Mouse (Mus musculus) CH12.LX (cell line): ENCODE data around the gene 1700017B05Rik. TPM values are rescaled to one million over a fixed set of nuclear protein-coding genes. Genes with fewer than 3 reads are reported as not detected.

Source experiments
- DNase-seq: peaks from one replicate; pipeline ENCODE4 v3.0.0-alpha.2; 2013; ENCODE audit errors: extremely low read depth
- H3K27ac ChIP-seq: 2 replicates; pipeline ENCODE4 v1.5.1; 2012; ENCODE audit warnings: low read depth, mild to moderate bottlenecking, control low read depth, moderate library complexity; ENCODE audit not compliant: insufficient read depth
- H3K27me3 ChIP-seq: replicated peaks from 2 replicates; pipeline ENCODE3; 2012; ENCODE audit warnings: inconsistent platforms
- H3K36me3 ChIP-seq, 2 experiments: replicated peaks in 1 of 2; 2 replicates each; pipeline versions ENCODE3 to v1.6.1; 2012; ENCODE audit warnings: inconsistent platforms in 1 of 2, low read length in 1 of 2, mild to moderate bottlenecking in 1 of 2, mixed read lengths in 1 of 2, moderate library complexity in 1 of 2; ENCODE audit not compliant: control insufficient read depth in 1 of 2, insufficient read depth in 1 of 2
- H3K4me1 ChIP-seq, 2 experiments: 2 replicates each; pipeline ENCODE4 v1.6.1; 2012; ENCODE audit warnings: inconsistent platforms in 1 of 2, moderate library complexity in 1 of 2; ENCODE audit not compliant: insufficient read depth in 2 of 2, control insufficient read depth in 1 of 2
- H3K4me2 ChIP-seq: 2 replicates; pipeline ENCODE4 v1.6.1; 2012; ENCODE audit warnings: low read depth, mild to moderate bottlenecking, control low read depth; ENCODE audit not compliant: poor library complexity, insufficient read depth, severe bottlenecking
- H3K4me3 ChIP-seq, 3 experiments: fragments of 150-350 bp in 1 of 3; sonication (generic) in 1 of 3; replicated peaks in 1 of 3; 2 replicates each; pipeline versions ENCODE3 to v1.5.1; 2011 to 2012; ENCODE audit warnings: low read depth in 2 of 3, low read length in 2 of 3, mild to moderate bottlenecking in 2 of 3, moderate library complexity in 2 of 3, control low read depth in 1 of 3, improper control_type of control experiment in 1 of 3, inconsistent platforms in 1 of 3, mixed read lengths in 1 of 3; ENCODE audit not compliant: poor library complexity in 1 of 3
- H3K79me2 ChIP-seq: replicated peaks from 2 replicates; pipeline ENCODE4 v1.6.1; 2012; ENCODE audit warnings: mild to moderate bottlenecking, moderate library complexity; ENCODE audit not compliant: control insufficient read depth, poor library complexity, insufficient read depth, severe bottlenecking; ENCODE audit errors: extremely low read depth
- H3K9ac ChIP-seq: 2 replicates; pipeline ENCODE4 v1.6.1; 2012; ENCODE audit warnings: low read depth, mild to moderate bottlenecking, control low read depth, moderate library complexity; ENCODE audit not compliant: insufficient read depth
- H3K9me3 ChIP-seq: replicated peaks from 2 replicates; pipeline ENCODE3; 2012; ENCODE audit warnings: low read length, inconsistent platforms, mixed read lengths
- CHD1 ChIP-seq: IDR thresholded peaks from 2 replicates; pipeline ENCODE4 v1.6.1; 2012; ENCODE audit warnings: low read depth, low read length, improper control_type of control experiment, inconsistent platforms
- GABPA ChIP-seq: IDR thresholded peaks from 2 replicates; pipeline ENCODE4 v1.6.1; 2012; ENCODE audit warnings: low read depth, low read length, improper control_type of control experiment, inconsistent platforms; ENCODE audit not compliant: insufficient replicate concordance
- IRF4 ChIP-seq: IDR thresholded peaks from 2 replicates; pipeline ENCODE4 v1.6.1; 2014; ENCODE audit warnings: low read depth, mild to moderate bottlenecking, inconsistent platforms, low read length, improper control_type of control experiment
- JUN ChIP-seq: IDR thresholded peaks from 2 replicates; pipeline ENCODE4 v1.6.1; 2011; ENCODE audit warnings: low read depth, mild to moderate bottlenecking, low read length, improper control_type of control experiment, moderate library complexity; ENCODE audit not compliant: insufficient read depth
- MAX ChIP-seq: IDR thresholded peaks from 2 replicates; pipeline ENCODE4 v1.6.1; 2011; ENCODE audit warnings: low read length, improper control_type of control experiment
- MXI1 ChIP-seq: IDR thresholded peaks from 2 replicates; pipeline ENCODE4 v1.6.1; 2011; ENCODE audit warnings: mild to moderate bottlenecking, low read depth, low read length, improper control_type of control experiment
- NRF1 ChIP-seq: IDR thresholded peaks from 2 replicates; pipeline ENCODE4 v1.6.1; 2014; ENCODE audit warnings: low read depth, mild to moderate bottlenecking, inconsistent platforms, low read length, improper control_type of control experiment, moderate library complexity
- POLR2AphosphoS2 ChIP-seq: IDR thresholded peaks from 2 replicates; pipeline ENCODE4 v1.6.1; 2011; ENCODE audit warnings: low read depth, low read length, improper control_type of control experiment
- RCOR1 ChIP-seq: conservative IDR thresholded peaks from 2 replicates; pipeline ENCODE4 v1.6.1; 2012; ENCODE audit warnings: low read depth, mild to moderate bottlenecking, inconsistent platforms, low read length, improper control_type of control experiment
- UBTF ChIP-seq: IDR thresholded peaks from 2 replicates; pipeline ENCODE4 v1.6.1; 2012; ENCODE audit warnings: low read depth, mild to moderate bottlenecking, inconsistent platforms, low read length, improper control_type of control experiment, moderate library complexity
- USF1 ChIP-seq: IDR thresholded peaks from 2 replicates; pipeline ENCODE4 v1.6.1; 2014; ENCODE audit warnings: low read depth, mild to moderate bottlenecking, inconsistent platforms, low read length, improper control_type of control experiment
- dilution Hi-C: fragments of 300-500 bp; cut with MboI; formaldehyde crosslinking; loops from 2 replicates; pipeline ENCODE4 v1.14.3; 2020; ENCODE audit warnings: low sequenced_read_pairs; ENCODE audit not compliant: extremely low pct_unique_long_range_greater_than_20kb, extremely low pct_ligation_motif_present
- in situ Hi-C: fragments of 300-500 bp; cut with MboI; formaldehyde crosslinking; loops from 3 replicates; pipeline ENCODE4 v1.14.3; 2019; ENCODE audit warnings: low sequenced_read_pairs, low pct_ligation_motif_present, low pct_unique_long_range_greater_than_20kb, mixed read lengths
- polyA plus RNA-seq: library from polyadenylated mRNA; unstranded; fragments of >175 nt; gene quantifications from 2 replicates; pipeline ENCODE4 v1.2.1, GENCODE M21; 2012; ENCODE audit warnings: low read depth; ENCODE audit not compliant: insufficient read length
- total RNA-seq, 2 experiments: library from RNA; depleted of rRNA; stranded (reverse); fragments of 300-350 nt in 1 of 2; fragments of >200 nt in 1 of 2; gene quantifications; 2 replicates each; pipeline ENCODE4 v1.2.3; 2012 to 2014

1700017B05Rik gene
- total and polyA plus RNA-seq, 3 experiments, result 26.4 to 56.0 (median 38.6) TPM

DNA sequence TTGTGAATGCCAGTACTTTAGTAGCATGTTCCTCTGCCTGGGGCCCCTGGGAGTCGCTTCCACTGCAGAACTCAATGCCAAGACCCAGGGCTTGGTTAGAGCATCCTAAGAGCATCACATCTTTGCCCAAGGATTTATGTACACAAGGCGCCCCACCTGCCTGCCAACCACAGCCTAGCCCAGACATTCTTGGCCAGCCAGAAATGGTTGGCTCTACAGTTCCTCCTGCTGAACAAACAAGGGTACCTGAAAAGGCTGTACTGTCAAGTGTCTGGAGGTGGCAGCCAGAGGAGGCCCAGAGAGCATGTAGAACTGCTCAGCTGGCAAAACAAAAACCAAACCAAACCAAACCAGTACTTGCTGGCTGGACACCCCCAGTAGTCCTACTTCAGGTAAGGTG lies 11.3 kb downstream of the 1700017B05Rik start:
- H3K9me3 ChIP-seq, result no peaks in the 10 kb centered on the region
- dilution Hi-C loops, result no loop called here

DNA sequence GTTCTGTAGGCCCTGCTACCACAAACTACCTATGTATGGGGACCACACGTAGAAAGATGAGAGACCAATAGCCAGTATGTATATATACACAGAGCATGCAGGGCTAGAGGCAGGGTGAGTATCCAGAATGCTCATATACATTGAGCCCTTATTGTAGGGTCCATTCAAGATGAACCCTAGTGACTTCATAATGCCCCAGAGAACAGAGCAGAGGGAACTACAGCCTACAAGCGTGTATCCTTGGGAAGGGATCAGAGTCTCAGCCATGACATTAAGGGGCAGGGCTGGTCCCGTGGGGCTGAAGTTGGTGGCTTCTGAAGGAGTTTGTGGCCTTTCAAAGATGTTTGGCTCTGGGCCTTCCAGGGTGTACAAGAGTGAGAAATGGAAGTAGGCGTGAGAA lies 12.4 kb downstream of the 1700017B05Rik start:
- Histone ChIP-seq H3K4me2 (no peak overlapping the region), H3K9me3 (no peaks in the 10 kb centered on the region), H3K9ac (no peak overlapping the region), H3K4me3 (no peak overlapping the region), H3K36me3 (peaks cover 39 to 55% of the 10 kb centered on the region in 2 experiments), H3K79me2 (peaks cover 11% of the 10 kb centered on the region), H3K27me3 (no peaks in the 10 kb centered on the region), H3K27ac (no peak overlapping the region), H3K4me1 (peaks cover 0 to 11% of the 10 kb centered on the region in 2 experiments; a peak in 1 of 4 replicates)
- TF ChIP-seq USF1, result no peak
- peak; percentile 57; the same call in 1 of the 2 replicates for TF ChIP-seq POLR2AphosphoS2
- TF ChIP-seq GABPA, result no peak
- no peak for TF ChIP-seq RCOR1
- TF ChIP-seq UBTF, result no peak
- TF ChIP-seq JUN, result no peak
- no peak for DNase-seq
- dilution Hi-C loops (no loop called here), in situ Hi-C loops (loop anchor here (5.0 kb wide), 1 partner anchor 177 kb away; no protein-coding TSS in a partner anchor)

More for the DNA sequence above, 11.3 kb downstream of the 1700017B05Rik start:
- peaks cover under 1 to 18% of the 10 kb centered on the region in 2 experiments for H3K4me1 ChIP-seq
- peaks cover 22% of the 10 kb centered on the region for H3K79me2 ChIP-seq
- in situ Hi-C loops, result loop anchor here (5.0 kb wide), 1 partner anchor 176 kb away; no protein-coding TSS in a partner anchor
- no peak overlapping the region for H3K9ac ChIP-seq
- TF ChIP-seq MAX (no peak), POLR2AphosphoS2 (peak; percentile 58; the same call in 1 of the 2 replicates), MXI1 (no peak)
- H3K4me2 ChIP-seq, result no peak overlapping the region
- no peak for DNase-seq
- peaks cover 49 to 66% of the 10 kb centered on the region in 2 experiments for H3K36me3 ChIP-seq
- no peak overlapping the region for H3K27ac ChIP-seq
- H3K4me3 ChIP-seq, result no peak overlapping the region
- no peaks in the 10 kb centered on the region for H3K27me3 ChIP-seq

DNA sequence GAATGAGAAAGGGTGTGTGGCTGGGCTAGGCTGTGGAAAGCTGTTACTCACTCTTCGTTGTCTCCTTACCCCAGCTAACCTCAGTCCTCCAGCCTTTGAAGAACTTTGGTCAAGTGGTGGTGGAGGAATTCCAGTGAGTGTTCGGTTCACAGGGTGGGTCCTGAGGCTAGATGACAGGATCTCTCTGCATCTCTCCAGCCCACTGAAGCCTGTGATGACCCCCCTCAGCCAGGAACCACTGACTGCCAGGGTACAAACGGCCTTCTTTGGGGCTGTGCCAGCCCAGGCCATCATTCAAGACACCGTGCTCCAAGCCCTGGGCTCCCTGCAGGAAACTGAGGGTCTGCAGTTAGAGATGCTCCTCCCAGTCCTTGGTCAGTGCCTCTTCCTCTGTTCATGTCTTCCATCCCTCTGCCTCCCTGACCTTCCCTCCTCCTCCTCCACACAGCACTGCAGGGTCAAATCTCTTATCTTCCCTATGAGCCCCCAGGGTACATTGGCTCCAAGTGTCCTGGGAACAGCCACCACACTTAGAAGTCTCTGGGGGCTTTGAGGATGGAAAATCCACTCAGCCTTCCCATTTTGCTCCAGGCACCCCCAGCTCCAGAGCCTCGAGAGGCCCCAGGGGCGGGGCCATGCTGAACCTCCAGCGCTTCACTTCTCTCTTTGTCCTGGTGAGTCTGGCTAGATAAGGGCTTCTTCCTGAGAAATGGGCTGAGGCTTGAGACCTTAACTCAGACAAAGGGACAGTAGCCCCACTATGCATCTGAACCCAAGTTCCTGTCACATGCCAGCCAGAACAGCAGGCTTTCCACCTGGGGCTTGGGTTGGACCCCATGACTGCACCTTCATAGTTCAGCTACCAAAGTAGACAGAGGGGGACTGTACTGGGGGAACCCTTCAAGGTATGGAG lies 14.1 kb downstream of the 1700017B05Rik start:
- dilution Hi-C loops, result no loop called here
- Histone ChIP-seq H3K9ac (no peak overlapping the region), H3K4me2 (no peak overlapping the region), H3K9me3 (no peaks in the 10 kb centered on the region), H3K79me2 (no peaks in the 10 kb centered on the region), H3K27me3 (no peaks in the 10 kb centered on the region), H3K4me3 (no peak overlapping the region), H3K4me1 (peaks cover 0 to 14% of the 10 kb centered on the region in 2 experiments; a peak in 3 of 4 replicates), H3K36me3 (peaks cover 22 to 38% of the 10 kb centered on the region in 2 experiments), H3K27ac (no peak overlapping the region)
- no peak for DNase-seq
- TF ChIP-seq RCOR1, result no peak
- no peak for TF ChIP-seq IRF4
- no peak for TF ChIP-seq MAX
- no peak for TF ChIP-seq MXI1
- no peak for TF ChIP-seq CHD1
- no peak for TF ChIP-seq GABPA
- TF ChIP-seq NRF1, result no peak
- in situ Hi-C loops, result no loop called here
